Mouse (Mus musculus): ENCODE data around the gene Agxt2. TPM values are rescaled to one million over a fixed set of nuclear protein-coding genes. Genes with fewer than 3 reads are reported as not detected.

Agxt2 gene
- total and polyA plus RNA-seq, 3 experiments: not detected

DNA sequence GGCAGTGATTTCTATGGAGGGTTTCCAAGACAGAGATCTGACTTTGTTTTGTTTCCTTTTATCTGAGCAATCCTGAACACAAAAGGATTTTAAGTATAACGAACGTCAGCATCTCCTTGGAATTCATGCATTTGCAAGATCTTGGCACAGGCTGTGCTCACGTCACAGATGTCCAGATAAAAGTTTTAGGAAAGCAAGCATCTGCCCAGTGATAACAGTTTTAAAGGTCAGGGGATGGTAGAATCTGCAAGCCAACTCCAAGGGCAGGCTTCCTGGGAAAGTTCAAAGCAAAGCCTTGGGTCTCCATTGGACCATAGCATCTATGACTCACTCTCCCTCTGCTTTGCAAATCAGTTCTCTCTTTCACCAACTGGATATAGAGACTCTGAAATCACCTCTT, 27.7 kb upstream of the Agxt2 start:
- no peaks in the 10 kb centered on the region for H3K79me2 ChIP-seq (ENCODE audit: control insufficient read depth, insufficient read depth, low read length, poor library complexity)
- H3K27ac ChIP-seq (ENCODE audit: control insufficient read depth, low read depth, low read length): no peak overlapping the region
- H3K27me3 ChIP-seq (ENCODE audit: control insufficient read depth in 1 of 2, insufficient read depth in 2 of 2, low read length in 2 of 2): peaks cover 0 to 2% of the 10 kb centered on the region in 2 experiments; a peak in 2 of 4 replicates
- no peak for TF ChIP-seq POLR2AphosphoS2 (IDR thresholded peaks at IDR 0.05; ENCODE audit: low read length)
- TF ChIP-seq BHLHE40 (IDR thresholded peaks at IDR 0.05; ENCODE audit: borderline replicate concordance, low read depth, low read length): no peak
- TF ChIP-seq ZC3H11A (IDR thresholded peaks at IDR 0.05; ENCODE audit: low read depth, low read length): no peak
- no peak for DNase-seq (ENCODE audit: low read depth, low spot score)
- H3K4me1 ChIP-seq (ENCODE audit: control insufficient read depth in 1 of 2, insufficient read depth in 2 of 2, low read length in 2 of 2): no peaks in the 10 kb centered on the region
- no peaks in the 10 kb centered on the region for H3K36me3 ChIP-seq (ENCODE audit: control insufficient read depth in 1 of 2, insufficient read depth in 2 of 2, low read length in 2 of 2)
- H3K9me3 ChIP-seq (replicated peaks; ENCODE audit: insufficient read depth, low read length): no peaks in the 10 kb centered on the region
- no peak overlapping the region for H3K4me3 ChIP-seq (ENCODE audit: control insufficient read depth in 1 of 2, insufficient read depth in 1 of 2, low read depth in 2 of 2, low read length in 2 of 2)
- no peak overlapping the region for H3K9ac ChIP-seq (ENCODE audit: control insufficient read depth, low read depth, low read length, poor library complexity, severe bottlenecking)

DNA sequence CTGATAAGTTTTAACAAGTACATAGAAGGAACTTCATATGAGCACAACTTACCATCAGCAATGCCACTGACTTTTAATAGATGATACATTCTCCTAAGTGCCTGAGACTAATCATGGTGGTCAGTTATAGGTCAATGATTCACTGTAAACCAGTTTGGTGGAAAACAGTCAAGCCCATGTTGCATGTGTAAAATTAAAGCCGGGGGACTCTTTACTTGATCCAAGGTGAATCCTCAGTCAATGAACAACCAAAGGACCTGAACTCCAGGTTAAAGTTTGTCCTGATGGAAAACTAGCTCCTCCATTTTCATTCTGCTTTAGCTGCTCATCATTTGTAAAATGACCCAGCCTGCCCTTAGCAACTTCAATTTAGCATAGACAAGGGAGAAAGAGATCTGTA, 25.8 kb upstream of the Agxt2 start:
- Histone ChIP-seq H3K9ac (ENCODE audit: control insufficient read depth, low read depth, low read length, poor library complexity, severe bottlenecking) (no peak overlapping the region), H3K4me1 (ENCODE audit: control insufficient read depth in 1 of 2, insufficient read depth in 2 of 2, low read length in 2 of 2) (no peaks in the 10 kb centered on the region), H3K9me3 (replicated peaks; ENCODE audit: insufficient read depth, low read length) (no peaks in the 10 kb centered on the region), H3K79me2 (ENCODE audit: control insufficient read depth, insufficient read depth, low read length, poor library complexity) (no peaks in the 10 kb centered on the region), H3K36me3 (ENCODE audit: control insufficient read depth in 1 of 2, insufficient read depth in 2 of 2, low read length in 2 of 2) (no peaks in the 10 kb centered on the region), H3K27me3 (ENCODE audit: control insufficient read depth in 1 of 2, insufficient read depth in 2 of 2, low read length in 2 of 2) (peaks cover 0 to 2% of the 10 kb centered on the region in 2 experiments; a peak in 1 of 4 replicates), H3K4me3 (ENCODE audit: control insufficient read depth in 1 of 2, insufficient read depth in 1 of 2, low read depth in 2 of 2, low read length in 2 of 2) (no peak overlapping the region), H3K27ac (ENCODE audit: control insufficient read depth, low read depth, low read length) (no peak overlapping the region)
- TF ChIP-seq E2F4 (IDR thresholded peaks at IDR 0.05; ENCODE audit: borderline replicate concordance, low read depth, low read length) (no peak), NRF1 (IDR thresholded peaks at IDR 0.05; ENCODE audit: insufficient read depth, low read depth, low read length, poor library complexity, severe bottlenecking) (no peak), POLR2AphosphoS2 (IDR thresholded peaks at IDR 0.05; ENCODE audit: low read length) (no peak), USF1 (IDR thresholded peaks at IDR 0.05; ENCODE audit: low read depth, low read length) (no peak), TCF12 (IDR thresholded peaks at IDR 0.05; ENCODE audit: low read depth, low read length) (no peak), JUND (IDR thresholded peaks at IDR 0.05; ENCODE audit: low read depth, low read length) (no peak), MYB (IDR thresholded peaks at IDR 0.05; ENCODE audit: low read depth, low read length) (no peak), ZC3H11A (IDR thresholded peaks at IDR 0.05; ENCODE audit: low read depth, low read length) (no peak), KAT2A (conservative IDR thresholded peaks at IDR 0.05; ENCODE audit: low read depth, low read length) (no peak), UBTF (IDR thresholded peaks at IDR 0.05; ENCODE audit: borderline replicate concordance, insufficient read depth, low read depth, low read length) (no peak), CHD2 (IDR thresholded peaks at IDR 0.05; ENCODE audit: low read length) (no peak), MXI1 (IDR thresholded peaks at IDR 0.05; ENCODE audit: low read depth, low read length) (no peak), POLR2AphosphoS5 (IDR thresholded peaks at IDR 0.05; ENCODE audit: borderline replicate concordance, low read depth, low read length) (no peak), USF2 (IDR thresholded peaks at IDR 0.05; ENCODE audit: borderline replicate concordance in 1 of 2, insufficient read depth in 1 of 2, low read depth in 1 of 2, low read length in 2 of 2) (no peak), MAZ (IDR thresholded peaks at IDR 0.05; ENCODE audit: low read depth, low read length) (no peak), HCFC1 (IDR thresholded peaks at IDR 0.05; ENCODE audit: low read depth, low read length) (no peak), GATA1 (IDR thresholded peaks at IDR 0.05; ENCODE audit: low read depth, low read length) (no peak), CTCF (IDR thresholded peaks at IDR 0.05 in 2 of 3, conservative IDR thresholded peaks at IDR 0.05 in 1 of 3; ENCODE audit: control insufficient read depth in 1 of 3, insufficient read depth in 1 of 3, low read depth in 2 of 3, low read length in 3 of 3, poor library complexity in 1 of 3, severe bottlenecking in 1 of 3) (no peak), MYC (IDR thresholded peaks at IDR 0.05; ENCODE audit: low read depth, low read length) (no peak)
- DNase-seq (ENCODE audit: low read depth, low spot score): no peak

Data from MEL (cell line).